Mouse (Mus musculus) kidney, adult 2 months (tissue): ENCODE measurements at regions not wholly inside any gene's neighbourhood (a gene's known extent, or its start where the extent isn't known, plus 50 kb on each side); places are given as distances from the start of the nearest gene placed in this dataset.

Experiments
- DNase-seq: peaks from one replicate; pipeline ENCODE4 v3.0.0; 2021
- H3K27ac ChIP-seq: fragments of 200-500 bp; 2 replicates; pipeline ENCODE4 v1.5.1; 2012; ENCODE audit warnings: low read depth, low read length, control low read depth, inconsistent platforms; ENCODE audit not compliant: insufficient read depth
- H3K27me3 ChIP-seq: fragments of 200-500 bp; replicated peaks from 2 replicates; pipeline ENCODE4 v1.6.1; 2012; ENCODE audit warnings: mild to moderate bottlenecking, moderate library complexity, low read length, inconsistent platforms; ENCODE audit not compliant: control insufficient read depth, insufficient read depth
- H3K36me3 ChIP-seq: fragments of 200-500 bp; 2 replicates; pipeline ENCODE4 v1.6.1; 2012; ENCODE audit warnings: mild to moderate bottlenecking, moderate library complexity, low read length, inconsistent platforms; ENCODE audit not compliant: control insufficient read depth, insufficient read depth
- H3K4me1 ChIP-seq: fragments of 200-500 bp; 2 replicates; pipeline ENCODE4 v1.6.1; 2011; ENCODE audit warnings: low read length; ENCODE audit not compliant: control insufficient read depth, insufficient read depth
- H3K4me3 ChIP-seq: fragments of 200-500 bp; 2 replicates; pipeline ENCODE4 v1.5.1; 2011; ENCODE audit warnings: mild to moderate bottlenecking, low read depth, low read length, control low read depth; ENCODE audit not compliant: insufficient read depth
- CTCF ChIP-seq: fragments of 200-500 bp; conservative IDR thresholded peaks from 2 replicates; pipeline ENCODE4 v1.5.1; 2011; ENCODE audit warnings: low read depth, mild to moderate bottlenecking, control low read depth, low read length, moderate library complexity, mixed read lengths; ENCODE audit not compliant: insufficient read depth, insufficient read length
- POLR2A ChIP-seq: fragments of 200-500 bp; IDR thresholded peaks from one replicate; pipeline ENCODE4 v1.6.1; 2011; ENCODE audit warnings: low read depth, low read length, control low read depth
- WGBS: fragments of 180-500 bp; shearing (Covaris S2); methylation state at CpG from one replicate; pipeline ENCODE4 v1.1.7; 2018; 5-methylcytosine and 5-hydroxymethylcytosine counted together

DNA sequence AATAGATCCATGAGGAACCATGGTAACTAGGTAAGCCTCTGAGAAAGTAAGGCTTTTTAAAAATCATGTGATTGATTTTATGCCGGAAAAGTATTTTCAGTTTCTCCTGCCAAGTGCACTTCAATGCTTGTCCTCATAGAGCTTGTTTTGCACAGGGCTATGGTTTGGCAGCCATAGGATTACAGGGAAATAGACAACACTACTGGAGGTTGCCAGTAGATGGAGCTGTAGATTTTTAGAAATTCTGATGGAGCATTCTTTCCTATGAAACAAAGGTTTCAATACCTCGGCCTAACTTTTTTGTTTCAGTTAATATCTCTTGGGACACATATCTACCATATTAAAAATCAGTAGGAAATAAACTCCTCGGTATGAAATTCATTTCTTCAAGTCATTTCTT is 210.8 kb upstream of the Fermt1 start:
- H3K36me3 ChIP-seq = no peaks in the 10 kb centered on the region
- peak; percentile 58 for DNase-seq
- WGBS = 48% methylated on average over 3 of the region's 3 CpGs
- TF ChIP-seq CTCF (no peak), POLR2A (no peak)
- H3K27me3 ChIP-seq = no peaks in the 10 kb centered on the region
- H3K27ac ChIP-seq = no peak overlapping the region
- H3K4me1 ChIP-seq = no peaks in the 10 kb centered on the region
- no peak overlapping the region for H3K4me3 ChIP-seq

DNA sequence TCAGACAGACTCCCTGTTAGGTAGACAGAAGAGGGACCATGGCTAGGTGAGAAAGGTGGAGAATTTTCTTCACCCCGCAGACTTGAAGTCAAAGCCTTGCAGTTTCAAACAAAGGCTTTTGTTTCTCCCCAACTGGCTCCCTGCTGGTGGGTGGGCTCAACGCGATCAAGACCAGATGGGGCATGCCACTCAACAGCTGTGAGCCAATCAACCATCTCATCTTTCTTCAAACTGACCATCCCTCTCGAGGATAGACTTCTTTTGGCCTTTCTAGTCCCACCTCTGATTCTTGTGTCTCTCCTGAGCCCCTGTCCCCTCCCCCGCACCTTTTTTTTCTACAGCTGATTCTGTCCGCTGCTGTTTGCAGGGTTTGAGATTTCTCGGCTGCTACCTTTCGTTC is 212.5 kb upstream of the Fermt1 start:
- Histone ChIP-seq H3K27ac (no peak overlapping the region), H3K27me3 (no peaks in the 10 kb centered on the region), H3K36me3 (no peaks in the 10 kb centered on the region), H3K4me1 (no peaks in the 10 kb centered on the region), H3K4me3 (no peak overlapping the region)
- DNase-seq = no peak
- WGBS = 72% methylated on average over 8 of the region's 8 CpGs
- no peak for TF ChIP-seq CTCF

DNA sequence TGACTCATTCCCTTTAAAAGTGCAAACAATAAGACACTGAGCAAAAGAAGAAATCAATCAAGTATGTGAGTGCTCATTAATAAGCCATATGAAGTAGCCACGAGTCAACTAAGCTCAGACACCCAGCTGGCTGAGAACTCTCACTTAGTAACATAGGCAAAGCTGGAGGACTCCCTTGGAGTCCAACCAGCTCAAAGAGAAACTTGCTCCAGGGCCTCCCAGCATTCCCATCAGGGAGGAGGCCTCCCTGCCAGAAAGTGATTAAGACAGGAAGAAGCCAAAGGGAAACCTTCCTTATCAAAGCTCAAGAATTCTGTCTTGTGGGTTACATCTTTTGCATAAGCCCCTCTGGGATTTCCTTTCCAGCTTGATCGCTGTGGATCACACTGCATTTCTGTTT is 213.7 kb upstream of the Fermt1 start:
- no peak overlapping the region for H3K4me3 ChIP-seq
- no peaks in the 10 kb centered on the region for H3K36me3 ChIP-seq
- no peaks in the 10 kb centered on the region for H3K4me1 ChIP-seq
- 44% methylated on average over 2 of the region's 2 CpGs for WGBS
- H3K27ac ChIP-seq = no peak overlapping the region
- TF ChIP-seq POLR2A = no peak
- no peak for TF ChIP-seq CTCF
- no peaks in the 10 kb centered on the region for H3K27me3 ChIP-seq
- no peak for DNase-seq

DNA sequence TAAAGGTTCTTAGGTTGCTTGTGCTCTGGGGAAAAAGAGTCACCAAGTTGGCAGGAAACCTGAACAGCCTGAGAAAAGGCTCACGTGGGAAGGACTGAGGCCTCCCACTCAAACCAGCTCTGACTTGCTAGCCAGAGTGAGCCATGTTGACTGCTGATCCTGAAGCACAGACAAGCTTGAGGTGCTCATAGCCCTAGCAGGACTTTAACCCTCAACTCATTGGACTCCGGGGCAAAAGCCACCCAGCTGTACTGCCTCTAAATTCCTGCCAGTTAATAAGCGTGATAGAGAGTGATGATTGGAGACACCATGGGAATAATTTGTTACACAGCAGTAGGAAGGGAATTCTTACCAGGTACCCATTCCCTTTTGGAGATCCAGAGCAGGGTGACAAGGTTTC is 230.7 kb upstream of the Fermt1 start:
- TF ChIP-seq POLR2A (no peak), CTCF (no peak)
- no peaks in the 10 kb centered on the region for H3K27me3 ChIP-seq
- WGBS = 29% methylated on average over 3 of the region's 3 CpGs
- peak; percentile 91 for DNase-seq
- no peaks in the 10 kb centered on the region for H3K36me3 ChIP-seq
- peaks cover 11% of the 10 kb centered on the region; the same call in 1 of the 2 replicates for H3K4me1 ChIP-seq
- H3K27ac ChIP-seq = peak overlapping the region; percentile 78
- no peak overlapping the region for H3K4me3 ChIP-seq

GRCm38 (mm10) chr2:133181216-133181615 is 235.5 kb upstream of the Fermt1 start:
- Histone ChIP-seq H3K36me3 (no peaks in the 10 kb centered on the region), H3K27me3 (no peaks in the 10 kb centered on the region), H3K27ac (no peak overlapping the region), H3K4me3 (no peak overlapping the region), H3K4me1 (peaks cover 2% of the 10 kb centered on the region; the same call in 1 of the 2 replicates)
- 83% methylated on average over 1 of the region's 1 CpGs for WGBS
- TF ChIP-seq POLR2A (no peak), CTCF (no peak)
- peak; percentile 83 for DNase-seq

GRCm38 (mm10) chr2:133182920-133183319 is 237.2 kb upstream of the Fermt1 start:
- Histone ChIP-seq H3K36me3 (no peaks in the 10 kb centered on the region), H3K4me3 (no peak overlapping the region), H3K27ac (no peak overlapping the region), H3K4me1 (no peaks in the 10 kb centered on the region), H3K27me3 (no peaks in the 10 kb centered on the region)
- DNase-seq = no peak
- TF ChIP-seq POLR2A (no peak), CTCF (no peak)
- WGBS = 70% methylated on average over 4 of the region's 4 CpGs

DNA sequence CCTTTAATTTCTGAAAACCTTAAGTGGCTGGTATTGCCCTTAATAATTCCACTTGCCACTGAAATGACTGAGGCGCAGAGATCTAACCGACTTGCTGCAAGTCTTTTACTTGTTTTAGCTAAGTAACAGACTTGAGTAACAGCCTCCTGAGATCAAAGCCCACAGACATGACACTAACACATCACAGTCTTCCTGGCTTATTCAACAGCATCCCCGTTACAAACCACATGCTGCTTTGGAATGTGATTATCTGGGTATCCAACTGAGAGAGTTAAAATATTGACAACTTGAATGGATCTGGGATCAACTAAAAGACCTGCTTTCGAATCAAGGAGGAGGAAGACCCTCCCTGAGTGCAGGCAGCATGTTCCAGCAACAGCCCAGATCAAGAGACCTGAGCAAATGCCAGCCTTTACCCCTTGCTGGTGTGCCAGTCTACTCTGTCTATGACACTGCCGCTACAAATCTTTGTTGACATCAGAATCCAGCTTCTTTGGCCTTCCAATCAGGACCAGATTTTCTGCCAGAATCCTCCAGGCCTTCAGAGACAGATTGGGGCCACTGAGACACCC is 258.7 kb upstream of the Fermt1 start:
- no peak for DNase-seq
- Histone ChIP-seq H3K27me3 (no peaks in the 10 kb centered on the region; the same call in 1 of the 2 replicates), H3K4me3 (no peak overlapping the region), H3K27ac (no peak overlapping the region), H3K4me1 (no peaks in the 10 kb centered on the region), H3K36me3 (no peaks in the 10 kb centered on the region)
- WGBS = 54% methylated on average over 5 of the region's 5 CpGs
- TF ChIP-seq CTCF = no peak
- TF ChIP-seq POLR2A = no peak

GRCm38 (mm10) chr2:133208498-133208897 is 262.8 kb upstream of the Fermt1 start:
- no peaks in the 10 kb centered on the region for H3K4me1 ChIP-seq
- TF ChIP-seq CTCF (no peak), POLR2A (no peak)
- H3K27me3 ChIP-seq = no peaks in the 10 kb centered on the region
- no peak overlapping the region for H3K4me3 ChIP-seq
- H3K36me3 ChIP-seq = no peaks in the 10 kb centered on the region
- no peak for DNase-seq
- 72% methylated on average over 4 of the region's 4 CpGs for WGBS
- no peak overlapping the region for H3K27ac ChIP-seq
